Mouse (Mus musculus) bone marrow, adult 2 months (tissue): ENCODE data around the gene Cryba2.

Experiments used
- CTCF ChIP-seq: fragments of 200-500 bp; IDR thresholded peaks from 2 replicates; pipeline ENCODE4 v1.5.1; 2011; ENCODE audit warnings: low read length, control low read depth; ENCODE audit not compliant: control insufficient read depth, insufficient read depth
- POLR2A ChIP-seq: fragments of 200-500 bp; IDR thresholded peaks from 2 replicates; pipeline ENCODE4 v1.6.1; 2011; ENCODE audit warnings: low read depth, mild to moderate bottlenecking, control low read depth, low read length, borderline replicate concordance; ENCODE audit not compliant: control insufficient read depth

- TF ChIP-seq POLR2A, result 0 out of 2 replicates have a peak, but pooled peaks have one; percentile 12
- peak; percentile 49; the same call in 1 of the 2 replicates for TF ChIP-seq CTCF
Observed at GRCm38 (mm10) chr1:74893134-74893855, at the start of gene Cryba2.
